Mouse (Mus musculus): ENCODE measurements around the gene Mettl26. TPM values are rescaled to one million over a fixed set of nuclear protein-coding genes. Genes with fewer than 3 reads are reported as not detected.

Mettl26 gene
- polyA plus RNA-seq, 1 experiment from 2014 or later, result 45.7 TPM

GRCm38 (mm10) chr17:25832436-25833290, 42.2 kb upstream of the Mettl26 start:
- no peaks in the 10 kb centered on the region for H3K9me3 ChIP-seq (ENCODE audit: low read depth, low read length)
- peaks cover 48% of the 10 kb centered on the region for H3K4me1 ChIP-seq (ENCODE audit: insufficient read depth)
- WGBS, result under 1% methylated on average over 76 of the region's 77 CpGs
- ATAC-seq (ENCODE audit: insufficient read depth) (peak; percentile 88), DNase-seq (peak; percentile 100)
- H3K27me3 ChIP-seq (ENCODE audit: insufficient read depth, low read length), result no peaks in the 10 kb centered on the region
- H3K4me2 ChIP-seq, result peak overlapping the region; percentile 98
- TF ChIP-seq CTCF (IDR thresholded peaks at IDR 0.05; ENCODE audit: low read depth), result no peak
- peak overlapping the region; percentile 79 for H3K9ac ChIP-seq
- H3K27ac ChIP-seq (ENCODE audit: low read depth), result peak overlapping the region; percentile 97
- peak overlapping the region; percentile 82 for H3K4me3 ChIP-seq (ENCODE audit: low read depth, low read length)
- H3K36me3 ChIP-seq (ENCODE audit: insufficient read depth), result peaks cover 47% of the 10 kb centered on the region

DNA sequence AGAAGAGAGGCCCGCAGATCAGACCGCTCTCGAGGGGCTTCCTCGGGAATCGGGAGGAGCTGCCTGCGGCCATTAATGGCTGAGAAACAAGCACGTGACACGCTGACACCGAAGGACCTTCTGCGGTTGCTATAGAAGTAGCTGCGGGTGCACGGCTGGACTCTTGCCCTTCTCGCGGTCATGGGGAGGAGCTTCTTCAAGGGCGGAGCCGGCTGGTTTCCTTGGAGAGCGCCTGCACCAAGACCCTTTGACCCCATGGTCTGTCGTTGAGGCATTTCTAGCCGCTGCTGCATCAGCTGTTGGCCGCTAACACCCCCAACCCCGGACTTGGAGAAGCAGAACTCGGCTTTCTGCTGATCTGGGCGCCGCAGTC, 41.6 kb upstream of the Mettl26 start, which contains the start of gene Stub1:
Gene Stub1 (minus strand): TSS at position 114 of the 373 bp plus-strand sequence.
- peak within 1 kb of the TSS; percentile 98 for H3K4me2 ChIP-seq
- H3K27me3 ChIP-seq (ENCODE audit: insufficient read depth, low read length), result no peaks in the 10 kb centered on the region
- peak within 1 kb of the TSS; percentile 79 for H3K9ac ChIP-seq
- H3K4me1 ChIP-seq (ENCODE audit: insufficient read depth), result peaks cover 46% of the 10 kb centered on the region
- peaks cover 47% of the 10 kb centered on the region for H3K36me3 ChIP-seq (ENCODE audit: insufficient read depth)
- H3K9me3 ChIP-seq (ENCODE audit: low read depth, low read length), result no peaks in the 10 kb centered on the region
- TF ChIP-seq CTCF (IDR thresholded peaks at IDR 0.05; ENCODE audit: low read depth), result no peak
- peak within 1 kb of the TSS; percentile 82 for H3K4me3 ChIP-seq (ENCODE audit: low read depth, low read length)
- ATAC-seq (ENCODE audit: insufficient read depth), result peak; percentile 63
- under 1% methylated on average over 24 of the region's 24 CpGs for WGBS
- peak within 1 kb of the TSS; percentile 97 for H3K27ac ChIP-seq (ENCODE audit: low read depth)
- peak; percentile 95 for DNase-seq

DNA sequence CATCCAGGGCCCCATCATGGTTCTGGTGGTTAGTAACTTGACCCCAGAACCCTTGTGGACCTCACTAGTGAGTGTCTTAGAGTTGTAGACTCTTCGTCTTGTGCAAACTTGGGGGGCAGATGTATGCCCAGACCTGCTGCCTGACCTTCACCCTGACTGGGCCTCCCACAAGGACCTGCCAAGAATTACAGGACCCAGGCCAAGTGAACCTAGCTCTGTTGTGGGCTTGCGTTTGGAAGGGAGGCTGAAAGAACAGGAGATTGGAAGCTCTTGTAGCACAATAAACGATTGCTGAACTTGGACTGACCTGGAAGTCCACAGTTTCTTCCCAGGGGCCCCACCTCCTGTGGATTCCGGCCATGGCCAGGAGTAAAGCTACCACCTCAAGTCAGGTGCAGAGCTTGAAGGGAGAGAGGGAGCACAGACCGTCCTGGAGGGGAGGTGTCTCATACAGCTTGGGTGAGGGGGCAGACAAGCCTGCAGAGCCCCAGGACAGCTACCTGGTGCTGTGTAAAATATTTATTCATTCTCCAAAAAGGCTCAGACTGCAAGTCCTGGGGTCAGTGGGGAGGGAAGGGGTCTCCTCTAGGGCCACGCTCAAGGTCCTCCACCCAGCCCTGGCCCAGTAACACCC, 40.8 kb upstream of the Mettl26 start:
- Histone ChIP-seq H3K27ac (ENCODE audit: low read depth) (peak overlapping the region; percentile 97), H3K4me2 (peak overlapping the region; percentile 89), H3K4me1 (ENCODE audit: insufficient read depth) (peaks cover 42% of the 10 kb centered on the region), H3K4me3 (ENCODE audit: low read depth, low read length) (peak overlapping the region; percentile 82), H3K9ac (peak overlapping the region; percentile 69), H3K9me3 (ENCODE audit: low read depth, low read length) (no peaks in the 10 kb centered on the region), H3K36me3 (ENCODE audit: insufficient read depth) (peaks cover 52% of the 10 kb centered on the region), H3K27me3 (ENCODE audit: insufficient read depth, low read length) (no peaks in the 10 kb centered on the region)
- WGBS, result 13% methylated on average over 6 of the region's 6 CpGs
- TF ChIP-seq CTCF (IDR thresholded peaks at IDR 0.05; ENCODE audit: low read depth), result no peak
- ATAC-seq (ENCODE audit: insufficient read depth), result no peak
- no peak for DNase-seq

GRCm38 (mm10) chr17:25834595-25835222, 40.2 kb upstream of the Mettl26 start:
- peaks cover 40% of the 10 kb centered on the region for H3K4me1 ChIP-seq (ENCODE audit: insufficient read depth)

DNA sequence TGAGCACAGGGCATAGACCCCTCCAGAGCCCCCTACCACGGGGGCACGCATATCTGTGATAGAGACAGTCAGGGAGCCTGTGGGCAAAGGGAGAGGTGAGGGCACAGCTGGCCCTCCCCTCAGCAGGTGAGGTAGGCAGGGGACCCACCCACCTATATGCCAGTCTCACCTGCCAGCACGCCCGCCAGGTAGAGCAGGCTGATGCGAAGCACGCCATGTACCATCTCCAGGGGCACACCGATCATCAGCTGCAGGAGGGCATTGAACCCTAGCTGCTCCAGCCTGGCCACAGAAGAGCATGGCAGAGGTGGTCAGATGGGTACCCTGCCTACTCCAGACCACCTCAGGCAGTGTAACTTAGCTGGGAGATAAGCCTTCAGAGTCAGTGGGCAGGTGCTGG, 39.6 kb upstream of the Mettl26 start:
- Histone ChIP-seq H3K36me3 (ENCODE audit: insufficient read depth) (peaks cover 55% of the 10 kb centered on the region), H3K4me3 (ENCODE audit: low read depth, low read length) (peak overlapping the region; percentile 82), H3K9me3 (ENCODE audit: low read depth, low read length) (no peaks in the 10 kb centered on the region), H3K4me1 (ENCODE audit: insufficient read depth) (peaks cover 37% of the 10 kb centered on the region), H3K4me2 (peak overlapping the region; percentile 89; the same call in 1 of the 2 replicates), H3K27ac (ENCODE audit: low read depth) (no peak overlapping the region), H3K27me3 (ENCODE audit: insufficient read depth, low read length) (no peaks in the 10 kb centered on the region), H3K9ac (no peak overlapping the region)
- no peak for ATAC-seq (ENCODE audit: insufficient read depth)
- no peak for DNase-seq
- WGBS, result 94% methylated on average over 7 of the region's 7 CpGs
- TF ChIP-seq CTCF (IDR thresholded peaks at IDR 0.05; ENCODE audit: low read depth), result no peak

More at GRCm38 (mm10) chr17:25834595-25835222, 40.2 kb upstream of the Mettl26 start:
- ATAC-seq (ENCODE audit: insufficient read depth), result no peak
- 73% methylated on average over 12 of the region's 12 CpGs for WGBS
- H3K9me3 ChIP-seq (ENCODE audit: low read depth, low read length), result no peaks in the 10 kb centered on the region
- no peak for DNase-seq
- peak overlapping the region; percentile 97; the same call in 1 of the 2 replicates for H3K27ac ChIP-seq (ENCODE audit: low read depth)
- H3K36me3 ChIP-seq (ENCODE audit: insufficient read depth), result peaks cover 55% of the 10 kb centered on the region
- no peaks in the 10 kb centered on the region for H3K27me3 ChIP-seq (ENCODE audit: insufficient read depth, low read length)
- H3K4me2 ChIP-seq, result peak overlapping the region; percentile 89
- no peak for TF ChIP-seq CTCF (IDR thresholded peaks at IDR 0.05; ENCODE audit: low read depth)
- peak overlapping the region; percentile 82 for H3K4me3 ChIP-seq (ENCODE audit: low read depth, low read length)
- H3K9ac ChIP-seq, result peak overlapping the region; percentile 69

GRCm38 (mm10) chr17:25835816-25836215, 39.1 kb upstream of the Mettl26 start:
- peaks cover 37% of the 10 kb centered on the region for H3K4me1 ChIP-seq (ENCODE audit: insufficient read depth)
- no peaks in the 10 kb centered on the region for H3K9me3 ChIP-seq (ENCODE audit: low read depth, low read length)
- H3K4me3 ChIP-seq (ENCODE audit: low read depth, low read length), result no peak overlapping the region
- no peaks in the 10 kb centered on the region for H3K27me3 ChIP-seq (ENCODE audit: insufficient read depth, low read length)
- 90% methylated on average over 16 of the region's 16 CpGs for WGBS
- H3K9ac ChIP-seq, result no peak overlapping the region
- no peak for TF ChIP-seq CTCF (IDR thresholded peaks at IDR 0.05; ENCODE audit: low read depth)
- no peak for ATAC-seq (ENCODE audit: insufficient read depth)
- peaks cover 55% of the 10 kb centered on the region for H3K36me3 ChIP-seq (ENCODE audit: insufficient read depth)
- DNase-seq, result no peak
- H3K4me2 ChIP-seq, result peak overlapping the region; percentile 4; the same call in 1 of the 2 replicates
- H3K27ac ChIP-seq (ENCODE audit: low read depth), result no peak overlapping the region
